Comparison of ENCODE assay signal across 21 mouse cellular contexts in genomic region chr10:62848783-62849182, GRCm38 (mm10).
"Had no signal": no experiment of that assay in that cellular context is flagged by ENCODE, and none has a peak within 500 bp of the region (broad histone marks: within the 10 kb centered on the region; RNA-seq: fewer than 3 reads in every experiment).

No protein-coding gene starts in this region.

- DNase-seq: gastrocnemius, adult 2 months; gastrocnemius, postnatal 14 days; gastrocnemius, postnatal 36 days; heart, adult 18-20 months; heart, postnatal 10 days; heart, postnatal 4 days; kidney, adult 18-20 months; kidney, adult 8-10 months; kidney, postnatal 14 days; kidney, postnatal 36 days; layer of hippocampus, adult 9-11 months; layer of hippocampus, postnatal 36 days; left cerebral cortex, postnatal 4 days had no signal

- H3K9me3 ChIP-seq: heart, embryonic 10.5 days; heart, embryonic 12.5 days; hindbrain, embryonic 10.5 days; hindbrain, embryonic 12.5 days; intestine, embryonic 15.5 days; limb, embryonic 13.5 days; limb, embryonic 15.5 days; liver, embryonic 12.5 days had no signal

- H3K4me1 ChIP-seq: hindbrain, embryonic 12.5 days; liver, embryonic 12.5 days had no signal

- H3K4me3 ChIP-seq: gastrocnemius, adult 2 months; heart, embryonic 10.5 days; heart, embryonic 12.5 days; hindbrain, embryonic 10.5 days; hindbrain, embryonic 12.5 days; intestine, embryonic 15.5 days; limb, embryonic 13.5 days; limb, embryonic 15.5 days; liver, embryonic 12.5 days had no signal

- H3K27me3 ChIP-seq: heart, embryonic 12.5 days; hindbrain, embryonic 12.5 days; intestine, embryonic 15.5 days; limb, embryonic 13.5 days; limb, embryonic 15.5 days; liver, embryonic 12.5 days had no signal

- H3K36me3 ChIP-seq: heart, embryonic 10.5 days; heart, embryonic 12.5 days; hindbrain, embryonic 10.5 days; hindbrain, embryonic 12.5 days; intestine, embryonic 15.5 days; limb, embryonic 13.5 days; limb, embryonic 15.5 days; liver, embryonic 12.5 days had no signal
